Mouse (Mus musculus) megakaryocyte, embryonic 14.5 days (primary cell): ENCODE results near the gene Eefsec.

Source experiments
- FLI1 ChIP-seq: IDR thresholded peaks from 2 replicates; pipeline ENCODE4 v1.6.1; 2012; ENCODE audit warnings: low read length, inconsistent platforms, mixed read lengths
- GATA1 ChIP-seq: IDR thresholded peaks from 3 replicates; pipeline ENCODE4 v1.6.1; 2012; ENCODE audit warnings: mixed read lengths, low read length, inconsistent platforms, borderline replicate concordance

GRCm38 (mm10) chr6:88355866-88356265, 90.5 kb downstream of the Eefsec start:
- TF ChIP-seq GATA1 (no peak), FLI1 (no peak)
